Mouse (Mus musculus) embryonic facial prominence, embryonic 10.5 days (tissue): ENCODE results near the gene Uggt1. TPM values are rescaled to one million over a fixed set of nuclear protein-coding genes. Genes with fewer than 3 reads are reported as not detected.

Experiments
- DNase-seq: peaks from one replicate; pipeline ENCODE4 v3.0.0-alpha.2; 2017; ENCODE audit warnings: low spot score
- H3K27ac ChIP-seq: fragments of 300-500 bp; sonication (generic); replicated peaks from 2 replicates; pipeline ENCODE4 v1.5.1; 2016; ENCODE audit warnings: mild to moderate bottlenecking
- H3K27me3 ChIP-seq: fragments of 300-500 bp; sonication (generic); replicated peaks from 2 replicates; pipeline ENCODE4 v1.6.1; 2016; ENCODE audit warnings: low read depth, mild to moderate bottlenecking; ENCODE audit not compliant: poor library complexity, severe bottlenecking
- H3K36me3 ChIP-seq: fragments of 300-500 bp; sonication (generic); replicated peaks from 2 replicates; pipeline ENCODE4 v1.6.1; 2016; ENCODE audit warnings: mild to moderate bottlenecking, moderate library complexity
- H3K4me1 ChIP-seq: fragments of 300-500 bp; sonication (generic); 2 replicates; pipeline ENCODE4 v1.6.1; 2016
- H3K4me3 ChIP-seq: fragments of 300-500 bp; sonication (generic); 2 replicates; pipeline ENCODE4 v1.5.1; 2016; ENCODE audit warnings: mild to moderate bottlenecking, moderate library complexity
- H3K9me3 ChIP-seq: fragments of 300-500 bp; sonication (generic); 2 replicates; pipeline ENCODE4 v1.6.1; 2016; ENCODE audit warnings: mild to moderate bottlenecking
- WGBS: fragments of 180-500 bp; shearing (Covaris S2); methylation state at CpG from one replicate; pipeline ENCODE4 v1.1.7; 2016; 5-methylcytosine and 5-hydroxymethylcytosine counted together
- polyA plus RNA-seq: library from polyadenylated mRNA; unstranded; fragments of >200 nt; fragmentation: Nextera tagmentation; extraction: Ambion mirVana; gene quantifications from 2 replicates; pipeline ENCODE4 v1.2.1, GENCODE M21; 2016

Uggt1 gene
- polyA plus RNA-seq, 1 experiment from 2014 or later = 44.6 TPM

DNA sequence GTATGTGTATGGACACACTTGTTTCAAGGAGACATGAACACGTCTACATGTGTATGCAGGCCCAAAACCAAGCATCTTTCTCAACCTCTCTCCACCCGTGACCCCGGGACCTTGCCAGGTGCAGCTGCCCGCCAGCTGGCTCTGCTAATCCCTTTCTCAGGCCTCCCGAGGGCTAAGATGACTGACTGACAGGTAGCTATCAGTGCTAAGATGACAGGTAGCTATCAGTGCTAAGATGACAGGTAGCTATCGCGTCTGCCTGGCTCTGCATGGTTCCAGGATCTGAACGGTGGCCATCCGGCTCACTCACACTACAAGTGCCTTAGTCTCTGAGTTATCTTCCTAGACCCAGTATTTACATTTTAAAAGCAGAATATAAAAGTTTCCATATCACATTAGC, 16.1 kb downstream of the Uggt1 start:
- 86% methylated on average over 9 of the region's 9 CpGs for WGBS
- Histone ChIP-seq H3K36me3 (peaks cover 92% of the 10 kb centered on the region), H3K4me1 (no peaks in the 10 kb centered on the region), H3K9me3 (no peaks in the 10 kb centered on the region), H3K27me3 (no peaks in the 10 kb centered on the region), H3K27ac (no peak overlapping the region), H3K4me3 (no peak overlapping the region)
- no peak for DNase-seq

GRCm38 (mm10) chr1:36224648-36225047, 19.9 kb downstream of the Uggt1 start:
- Histone ChIP-seq H3K9me3 (no peaks in the 10 kb centered on the region), H3K4me1 (no peaks in the 10 kb centered on the region), H3K36me3 (peaks cover 95% of the 10 kb centered on the region), H3K4me3 (no peak overlapping the region), H3K27me3 (no peaks in the 10 kb centered on the region), H3K27ac (no peak overlapping the region)
- no peak for DNase-seq
- 89% methylated on average over 3 of the region's 3 CpGs for WGBS

DNA sequence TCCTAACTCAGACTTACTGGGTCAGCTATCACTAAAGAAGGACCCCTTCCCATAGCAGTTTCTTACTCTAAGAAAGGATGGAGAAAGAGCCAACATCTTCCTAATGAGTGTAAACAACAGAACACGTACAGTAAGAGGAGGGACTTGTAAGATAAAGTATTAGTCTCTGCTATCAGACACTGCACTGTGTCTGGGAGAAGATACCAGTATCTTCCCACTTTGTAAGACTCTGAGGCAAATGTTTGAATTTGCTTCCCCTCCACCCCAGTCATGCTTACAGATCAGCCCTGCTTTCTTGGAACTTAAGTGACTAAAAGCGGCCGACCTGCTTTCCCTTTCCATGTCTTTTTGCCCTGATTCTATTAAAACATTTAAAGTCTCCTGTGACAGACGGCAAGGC, 30.2 kb downstream of the Uggt1 start:
- peaks cover 81% of the 10 kb centered on the region for H3K36me3 ChIP-seq
- WGBS = 90% methylated on average over 4 of the region's 4 CpGs
- no peaks in the 10 kb centered on the region for H3K27me3 ChIP-seq
- DNase-seq = no peak
- no peaks in the 10 kb centered on the region for H3K4me1 ChIP-seq
- no peaks in the 10 kb centered on the region for H3K9me3 ChIP-seq
- H3K4me3 ChIP-seq = no peak overlapping the region
- no peak overlapping the region for H3K27ac ChIP-seq

- Histone ChIP-seq H3K27me3 (no peaks in the 10 kb centered on the region), H3K9me3 (no peaks in the 10 kb centered on the region), H3K4me1 (no peaks in the 10 kb centered on the region), H3K36me3 (peaks cover 72% of the 10 kb centered on the region), H3K27ac (no peak overlapping the region), H3K4me3 (no peak overlapping the region)
- no peak for DNase-seq
- WGBS = 95% methylated on average over 12 of the region's 12 CpGs
These were observed 42.8 kb downstream of the Uggt1 start for GRCm38 (mm10) chr1:36201739-36202138.

DNA sequence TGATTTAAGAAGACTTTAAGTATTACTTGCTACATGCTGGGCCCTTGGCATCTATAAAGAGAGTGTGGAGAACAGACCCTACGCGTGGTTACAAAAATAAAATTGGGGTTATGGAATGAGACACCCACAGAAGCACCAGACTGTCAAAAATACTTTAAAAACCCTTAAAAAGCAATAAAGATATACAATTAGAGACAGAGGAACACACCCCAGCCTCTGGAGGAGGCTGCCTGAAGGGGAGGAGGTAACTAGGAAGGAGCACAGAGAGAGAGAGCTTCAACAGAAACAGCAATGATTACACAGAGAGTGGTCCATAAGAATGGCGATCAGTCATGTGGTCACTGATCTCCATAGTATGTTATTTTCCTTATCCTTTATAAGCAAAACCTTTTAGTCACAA, 50.0 kb downstream of the Uggt1 start:
- Histone ChIP-seq H3K36me3 (peaks cover 99% of the 10 kb centered on the region), H3K27me3 (no peaks in the 10 kb centered on the region), H3K9me3 (no peaks in the 10 kb centered on the region), H3K27ac (no peak overlapping the region), H3K4me1 (no peaks in the 10 kb centered on the region), H3K4me3 (no peak overlapping the region)
- 98% methylated on average over 3 of the region's 3 CpGs for WGBS
- no peak for DNase-seq

DNA sequence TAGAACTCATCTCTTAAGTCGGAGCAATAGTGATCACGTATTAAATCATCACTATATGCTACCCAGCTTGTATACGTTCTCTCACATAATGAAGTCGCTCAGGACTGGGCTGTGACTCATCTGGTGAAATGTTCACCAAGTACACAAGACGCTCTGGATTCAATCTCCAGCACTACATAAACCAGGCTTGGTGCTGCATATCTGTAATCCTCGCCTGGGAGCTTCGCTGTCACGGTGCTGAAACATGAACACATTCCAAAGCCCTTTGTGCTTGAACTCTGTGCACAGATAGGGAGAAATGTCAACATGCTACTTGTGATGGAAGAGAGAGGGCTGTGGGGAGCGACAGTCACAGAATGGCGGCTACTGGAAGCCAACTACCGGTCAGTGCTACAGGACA, 52.6 kb downstream of the Uggt1 start:
- Histone ChIP-seq H3K36me3 (peaks cover 100% of the 10 kb centered on the region), H3K4me3 (no peak overlapping the region), H3K27ac (no peak overlapping the region), H3K4me1 (no peaks in the 10 kb centered on the region), H3K27me3 (no peaks in the 10 kb centered on the region), H3K9me3 (no peaks in the 10 kb centered on the region)
- DNase-seq = no peak
- WGBS = 93% methylated on average over 11 of the region's 11 CpGs

GRCm38 (mm10) chr1:36180038-36180437, 64.5 kb downstream of the Uggt1 start:
- H3K36me3 ChIP-seq = peaks cover 94% of the 10 kb centered on the region
- H3K27me3 ChIP-seq = no peaks in the 10 kb centered on the region
- WGBS = 88% methylated on average over 5 of the region's 5 CpGs
- H3K4me1 ChIP-seq = no peaks in the 10 kb centered on the region
- H3K27ac ChIP-seq = no peak overlapping the region
- H3K4me3 ChIP-seq = no peak overlapping the region
- no peak for DNase-seq
- H3K9me3 ChIP-seq = no peaks in the 10 kb centered on the region

DNA sequence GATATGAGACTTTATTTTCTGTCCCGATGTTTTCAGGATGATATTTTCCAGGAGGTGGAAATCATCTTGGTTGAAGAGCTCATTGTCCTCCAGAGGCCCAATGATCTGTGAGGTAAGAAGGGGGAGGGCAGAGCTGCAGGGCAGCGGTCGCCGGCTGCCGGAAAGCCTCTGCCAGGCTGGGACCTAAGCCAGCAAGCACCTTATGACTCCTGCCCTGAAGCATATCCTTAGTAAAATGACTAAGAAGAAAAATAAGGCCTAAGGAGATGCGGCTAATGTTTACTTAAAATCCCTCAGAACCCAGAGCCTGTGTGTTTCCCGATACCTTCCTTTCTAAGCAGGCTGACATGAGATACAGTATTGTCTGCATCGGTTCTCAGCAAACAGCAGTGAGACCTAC, 71.1 kb downstream of the Uggt1 start:
- Histone ChIP-seq H3K27me3 (no peaks in the 10 kb centered on the region), H3K36me3 (peaks cover 96% of the 10 kb centered on the region), H3K4me3 (no peak overlapping the region), H3K4me1 (no peaks in the 10 kb centered on the region), H3K27ac (no peak overlapping the region), H3K9me3 (no peaks in the 10 kb centered on the region)
- WGBS = 95% methylated on average over 8 of the region's 8 CpGs
- no peak for DNase-seq

- Histone ChIP-seq H3K27me3 (no peaks in the 10 kb centered on the region), H3K27ac (no peak overlapping the region), H3K36me3 (peaks cover 95% of the 10 kb centered on the region), H3K4me3 (no peak overlapping the region), H3K4me1 (no peaks in the 10 kb centered on the region), H3K9me3 (no peaks in the 10 kb centered on the region)
- DNase-seq = no peak
- WGBS = 96% methylated on average over 6 of the region's 6 CpGs
These were observed 71.6 kb downstream of the Uggt1 start for GRCm38 (mm10) chr1:36172941-36173340.

GRCm38 (mm10) chr1:36162687-36163086, 81.8 kb downstream of the Uggt1 start:
- H3K27ac ChIP-seq = no peak overlapping the region
- no peaks in the 10 kb centered on the region for H3K4me1 ChIP-seq
- 84% methylated on average over 8 of the region's 8 CpGs for WGBS
- no peaks in the 10 kb centered on the region for H3K9me3 ChIP-seq
- H3K4me3 ChIP-seq = no peak overlapping the region
- peaks cover 98% of the 10 kb centered on the region for H3K36me3 ChIP-seq
- no peak for DNase-seq
- H3K27me3 ChIP-seq = no peaks in the 10 kb centered on the region

- Histone ChIP-seq H3K9me3 (no peaks in the 10 kb centered on the region), H3K4me1 (no peaks in the 10 kb centered on the region), H3K27ac (no peak overlapping the region), H3K36me3 (peaks cover 99% of the 10 kb centered on the region), H3K27me3 (no peaks in the 10 kb centered on the region), H3K4me3 (no peak overlapping the region)
- WGBS = 94% methylated on average over 9 of the region's 9 CpGs
- no peak for DNase-seq
These were observed 83.3 kb downstream of the Uggt1 start for GRCm38 (mm10) chr1:36161208-36161607.

DNA sequence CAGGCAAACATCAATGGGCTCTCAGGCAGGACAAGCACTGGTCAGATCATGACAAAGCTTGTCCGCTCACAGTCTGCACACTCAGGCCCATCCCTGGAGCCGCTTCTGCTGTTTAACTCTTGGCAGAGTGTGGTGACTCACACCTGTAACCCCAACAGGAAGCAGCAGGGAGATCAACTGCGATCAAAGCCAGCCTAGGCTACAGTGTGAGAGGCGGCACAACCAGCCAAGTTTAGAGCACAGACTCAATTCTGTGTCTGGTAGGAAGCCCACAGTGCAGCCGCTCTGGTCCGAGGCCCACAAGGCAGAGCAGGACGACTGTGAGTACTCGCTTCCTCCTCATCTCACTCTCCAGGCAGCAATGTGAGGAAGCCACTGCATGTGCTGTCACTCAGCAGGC, 84.3 kb downstream of the Uggt1 start:
- Histone ChIP-seq H3K27ac (no peak overlapping the region), H3K27me3 (no peaks in the 10 kb centered on the region), H3K4me3 (no peak overlapping the region), H3K4me1 (no peaks in the 10 kb centered on the region), H3K36me3 (peaks cover 99% of the 10 kb centered on the region), H3K9me3 (no peaks in the 10 kb centered on the region)
- WGBS = 93% methylated on average over 8 of the region's 8 CpGs
- DNase-seq = no peak

GRCm38 (mm10) chr1:36149411-36149810, 95.1 kb downstream of the Uggt1 start:
- Histone ChIP-seq H3K4me3 (no peak overlapping the region), H3K27me3 (no peaks in the 10 kb centered on the region), H3K9me3 (no peaks in the 10 kb centered on the region), H3K4me1 (no peaks in the 10 kb centered on the region), H3K27ac (no peak overlapping the region), H3K36me3 (peaks cover 100% of the 10 kb centered on the region)
- 75% methylated on average over 1 of the region's 1 CpGs for WGBS
- peak; percentile 30 for DNase-seq

DNA sequence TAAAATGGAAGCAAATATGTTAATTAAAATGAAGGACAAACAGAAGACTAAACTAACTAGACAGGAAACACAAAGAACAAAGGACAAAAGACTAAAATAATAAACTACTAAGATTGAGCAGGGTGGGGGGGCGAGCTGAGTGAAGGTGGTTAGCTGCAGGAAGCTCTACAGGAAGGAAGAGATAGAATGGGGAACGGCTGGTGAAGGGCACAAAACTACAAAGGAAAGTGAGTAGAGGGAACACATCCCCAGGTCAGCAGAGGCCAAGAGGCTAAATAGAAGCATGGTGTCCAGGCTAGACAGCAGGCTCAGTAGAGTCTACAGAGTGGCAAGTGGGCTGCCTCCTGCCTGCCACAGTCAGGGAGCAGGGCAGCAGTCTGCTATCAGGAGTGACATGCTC, 95.7 kb downstream of the Uggt1 start:
- H3K9me3 ChIP-seq = no peaks in the 10 kb centered on the region
- no peak overlapping the region for H3K27ac ChIP-seq
- H3K4me1 ChIP-seq = no peaks in the 10 kb centered on the region
- peaks cover 100% of the 10 kb centered on the region for H3K36me3 ChIP-seq
- 74% methylated on average over 2 of the region's 2 CpGs for WGBS
- no peak for DNase-seq
- no peaks in the 10 kb centered on the region for H3K27me3 ChIP-seq
- H3K4me3 ChIP-seq = no peak overlapping the region
